Mouse (Mus musculus) hindbrain, embryonic 11.5 days (tissue): Measurements from ENCODE around the gene Noc4l. TPM values are rescaled to one million over a fixed set of nuclear protein-coding genes. Genes with fewer than 3 reads are reported as not detected.

Experiments used
- ATAC-seq: fragments of 200-750 bp; cut with Nextera tagmentation; 2 replicates; pipeline ENCODE4 v1.8.0; 2017; ENCODE audit warnings: mild to moderate bottlenecking, moderate TSS enrichment, moderate library complexity; ENCODE audit not compliant: low FRiP score
- DNase-seq: peaks from one replicate; pipeline ENCODE4 v3.0.0-alpha.2; 2015; ENCODE audit warnings: low spot score
- H3K27ac ChIP-seq: fragments of 300-500 bp; sonication (generic); 2 replicates; pipeline ENCODE4 v1.5.1; 2014; ENCODE audit warnings: mild to moderate bottlenecking, low read depth, low read length
- H3K27me3 ChIP-seq: fragments of 300-500 bp; sonication (generic); 2 replicates; pipeline ENCODE4 v1.6.1; 2014; ENCODE audit warnings: mild to moderate bottlenecking, low read length, moderate library complexity, mixed read lengths; ENCODE audit not compliant: control insufficient read depth, insufficient read depth
- H3K36me3 ChIP-seq: fragments of 300-500 bp; sonication (generic); 2 replicates; pipeline ENCODE4 v1.6.1; 2014; ENCODE audit warnings: mild to moderate bottlenecking, low read length, moderate library complexity, mixed read lengths; ENCODE audit not compliant: control insufficient read depth, insufficient read depth
- H3K4me1 ChIP-seq: fragments of 300-500 bp; sonication (generic); replicated peaks from 2 replicates; pipeline ENCODE4 v1.6.1; 2014; ENCODE audit warnings: low read length, mixed read lengths; ENCODE audit not compliant: control insufficient read depth, insufficient read depth
- H3K4me2 ChIP-seq: fragments of 300-500 bp; sonication (generic); replicated peaks from 2 replicates; pipeline ENCODE4 v1.6.1; 2014; ENCODE audit warnings: mild to moderate bottlenecking, low read depth, low read length
- H3K4me3 ChIP-seq: fragments of 300-500 bp; sonication (generic); 2 replicates; pipeline ENCODE4 v1.5.1; 2014; ENCODE audit warnings: low read depth, low read length
- H3K9ac ChIP-seq: fragments of 300-500 bp; sonication (generic); 2 replicates; pipeline ENCODE4 v1.6.1; 2014; ENCODE audit warnings: low read depth, low read length
- H3K9me3 ChIP-seq: fragments of 300-500 bp; sonication (generic); 2 replicates; pipeline ENCODE4 v1.6.1; 2016; ENCODE audit warnings: low read length; ENCODE audit not compliant: control insufficient read depth
- WGBS: fragments of 180-500 bp; shearing (Covaris S2); extraction: QIAGEN DNeasy Blood & Tissue Kit; methylation state at CpG from one replicate; pipeline ENCODE4 v1.1.7; 2014; 5-methylcytosine and 5-hydroxymethylcytosine counted together
- polyA plus RNA-seq: library from polyadenylated mRNA; unstranded; fragments of >200 nt; fragmentation: Nextera tagmentation; extraction: Ambion mirVana; gene quantifications from 2 replicates; pipeline ENCODE4 v1.2.1, GENCODE M21; 2014

Gene Noc4l
- polyA plus RNA-seq, 1 experiment from 2014 or later: 48.2 TPM

DNA sequence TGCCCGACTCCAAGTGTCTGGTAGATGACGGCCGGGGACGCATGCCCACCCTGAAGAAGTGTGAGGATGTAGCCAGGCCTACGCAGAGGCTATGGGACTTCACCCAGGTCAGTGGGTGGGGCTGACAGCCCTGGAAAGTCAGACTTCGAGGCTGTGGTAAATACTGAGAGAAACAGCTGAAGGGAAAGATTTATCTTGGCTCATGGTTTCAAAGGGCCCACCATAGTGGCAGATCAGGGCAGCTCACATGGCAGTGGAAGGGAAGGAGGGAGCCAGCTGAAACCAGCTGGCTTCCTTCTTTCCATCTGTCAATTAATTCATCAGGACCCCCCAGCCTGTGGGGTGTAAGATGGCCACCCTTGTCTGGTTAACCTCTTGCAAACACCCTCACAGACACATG lies 34.0 kb downstream of the Noc4l start:
- no peak overlapping the region for H3K9ac ChIP-seq
- DNase-seq (no peak), ATAC-seq (no peak)
- 84% methylated on average over 6 of the region's 6 CpGs for WGBS
- no peak overlapping the region for H3K4me3 ChIP-seq
- H3K9me3 ChIP-seq: no peaks in the 10 kb centered on the region
- H3K36me3 ChIP-seq: no peaks in the 10 kb centered on the region
- H3K27me3 ChIP-seq: no peaks in the 10 kb centered on the region
- no peak overlapping the region for H3K27ac ChIP-seq
- H3K4me1 ChIP-seq: no peaks in the 10 kb centered on the region
- no peak overlapping the region for H3K4me2 ChIP-seq

DNA sequence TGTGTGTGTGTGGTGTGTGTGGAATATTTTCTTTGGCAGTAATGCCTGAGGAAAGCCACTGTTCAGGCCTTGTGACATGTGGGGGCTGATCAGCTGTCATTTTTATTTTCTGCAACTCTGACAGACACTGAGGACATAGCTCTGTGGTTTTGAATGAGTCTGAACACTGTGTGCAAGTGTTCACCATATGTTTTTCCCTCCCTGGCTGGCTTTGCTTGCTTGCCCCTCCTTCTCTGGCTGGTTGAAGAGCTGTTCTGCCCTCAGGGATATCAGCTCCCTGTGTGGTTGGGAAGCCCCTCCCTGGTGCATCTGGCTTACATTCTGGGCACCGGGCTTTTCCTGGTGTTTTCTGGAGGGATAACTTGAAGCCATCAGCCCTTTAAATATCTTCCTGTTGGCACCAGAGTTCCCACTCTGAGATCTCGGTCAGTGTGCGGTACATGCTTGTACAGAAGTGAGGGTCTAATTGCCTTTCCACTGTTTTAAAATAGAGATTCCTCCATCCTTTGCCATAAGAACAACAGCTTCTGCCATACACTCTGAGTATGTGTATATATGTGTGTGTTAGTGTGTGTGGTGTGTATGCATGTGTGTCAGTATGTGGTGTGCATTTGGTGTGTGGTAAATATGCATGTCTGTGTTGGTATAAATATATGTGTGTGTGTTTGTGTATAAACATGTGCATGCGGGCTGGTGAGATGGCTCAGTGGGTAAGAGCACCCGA lies 41.6 kb downstream of the Noc4l start:
- H3K4me1 ChIP-seq: no peaks in the 10 kb centered on the region

GRCm38 (mm10) chr5:110610484-110610883 lies 42.7 kb downstream of the Noc4l start:
- Histone ChIP-seq H3K27me3 (no peaks in the 10 kb centered on the region), H3K4me1 (no peaks in the 10 kb centered on the region), H3K36me3 (no peaks in the 10 kb centered on the region), H3K4me2 (no peak overlapping the region), H3K4me3 (no peak overlapping the region), H3K27ac (no peak overlapping the region), H3K9me3 (no peaks in the 10 kb centered on the region), H3K9ac (no peak overlapping the region)
- 90% methylated on average over 7 of the region's 7 CpGs for WGBS
- ATAC-seq: no peak
- no peak for DNase-seq

More for the DNA sequence above, 41.6 kb downstream of the Noc4l start:
- no peak for ATAC-seq
- Histone ChIP-seq H3K27me3 (no peaks in the 10 kb centered on the region), H3K27ac (no peak overlapping the region), H3K4me2 (no peak overlapping the region), H3K9me3 (no peaks in the 10 kb centered on the region), H3K9ac (no peak overlapping the region), H3K4me3 (no peak overlapping the region), H3K36me3 (no peaks in the 10 kb centered on the region)
- DNase-seq: no peak
- WGBS: 70% methylated on average over 5 of the region's 5 CpGs

DNA sequence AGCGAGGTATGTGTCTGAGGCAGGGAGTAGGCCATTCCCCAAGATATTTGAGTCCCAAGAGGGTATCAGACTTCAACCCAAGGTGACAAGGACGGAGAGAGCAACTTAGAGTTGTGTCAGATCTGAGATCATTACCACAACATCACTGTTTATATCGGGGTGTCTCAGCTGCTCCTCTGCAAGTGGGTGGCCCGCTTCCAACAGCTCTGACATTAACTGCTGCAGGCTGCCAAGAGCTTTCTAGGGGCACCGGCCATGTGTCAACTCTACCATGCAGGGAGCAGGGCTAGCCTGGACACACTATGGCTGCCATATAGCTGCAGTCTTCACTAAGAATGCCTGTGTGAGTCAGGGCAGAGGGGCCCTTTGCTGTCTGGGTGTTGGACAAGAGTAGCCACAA lies 43.3 kb downstream of the Noc4l start:
- 75% methylated on average over 5 of the region's 5 CpGs for WGBS
- no peaks in the 10 kb centered on the region for H3K4me1 ChIP-seq
- no peaks in the 10 kb centered on the region for H3K27me3 ChIP-seq
- no peak overlapping the region for H3K27ac ChIP-seq
- H3K9me3 ChIP-seq: no peaks in the 10 kb centered on the region
- no peak overlapping the region for H3K4me2 ChIP-seq
- ATAC-seq: no peak
- no peak overlapping the region for H3K4me3 ChIP-seq
- H3K9ac ChIP-seq: no peak overlapping the region
- no peaks in the 10 kb centered on the region for H3K36me3 ChIP-seq
- DNase-seq: no peak

GRCm38 (mm10) chr5:110609425-110609824 lies 43.8 kb downstream of the Noc4l start:
- Histone ChIP-seq H3K27ac (no peak overlapping the region), H3K9ac (no peak overlapping the region), H3K9me3 (no peaks in the 10 kb centered on the region), H3K36me3 (no peaks in the 10 kb centered on the region), H3K4me3 (no peak overlapping the region), H3K4me2 (no peak overlapping the region), H3K27me3 (no peaks in the 10 kb centered on the region), H3K4me1 (no peaks in the 10 kb centered on the region)
- ATAC-seq (no peak), DNase-seq (no peak)
- WGBS: 83% methylated on average over 3 of the region's 3 CpGs

DNA sequence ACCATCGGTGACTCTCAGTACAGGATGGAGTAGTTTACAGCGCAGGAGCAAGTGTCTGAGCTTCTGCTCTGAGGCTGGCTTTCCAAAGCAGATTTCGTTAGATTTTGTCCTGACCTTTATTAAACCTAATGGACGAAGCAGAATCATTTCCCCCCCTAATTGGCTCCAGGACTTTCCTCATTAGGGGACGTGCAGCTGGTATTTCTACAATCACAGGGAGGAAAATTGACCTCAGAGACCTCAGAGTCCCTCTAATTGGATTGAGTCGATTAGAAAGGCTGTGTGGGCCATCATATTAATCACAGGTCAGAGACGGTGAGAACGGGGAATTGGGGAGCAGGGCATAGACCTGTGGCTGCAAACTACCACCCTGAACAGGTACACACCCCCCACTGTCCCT lies 44.3 kb downstream of the Noc4l start:
- no peak for ATAC-seq
- no peak for DNase-seq
- H3K27ac ChIP-seq: no peak overlapping the region
- H3K4me1 ChIP-seq: no peaks in the 10 kb centered on the region
- no peaks in the 10 kb centered on the region for H3K36me3 ChIP-seq
- WGBS: 71% methylated on average over 8 of the region's 8 CpGs
- H3K4me2 ChIP-seq: no peak overlapping the region
- H3K4me3 ChIP-seq: no peak overlapping the region
- H3K9ac ChIP-seq: no peak overlapping the region
- no peaks in the 10 kb centered on the region for H3K27me3 ChIP-seq
- no peaks in the 10 kb centered on the region for H3K9me3 ChIP-seq

GRCm38 (mm10) chr5:110608336-110608735 lies 44.9 kb downstream of the Noc4l start:
- no peak overlapping the region for H3K4me3 ChIP-seq
- H3K27me3 ChIP-seq: no peaks in the 10 kb centered on the region
- H3K9me3 ChIP-seq: no peaks in the 10 kb centered on the region
- no peak for DNase-seq
- H3K9ac ChIP-seq: no peak overlapping the region
- H3K4me2 ChIP-seq: no peak overlapping the region
- no peak for ATAC-seq
- no peaks in the 10 kb centered on the region for H3K36me3 ChIP-seq
- no peak overlapping the region for H3K27ac ChIP-seq
- H3K4me1 ChIP-seq: no peaks in the 10 kb centered on the region
- 88% methylated on average over 6 of the region's 6 CpGs for WGBS

GRCm38 (mm10) chr5:110607767-110608166 lies 45.5 kb downstream of the Noc4l start:
- DNase-seq (no peak), ATAC-seq (no peak)
- no peak overlapping the region for H3K9ac ChIP-seq
- no peak overlapping the region for H3K4me3 ChIP-seq
- no peaks in the 10 kb centered on the region for H3K4me1 ChIP-seq
- H3K36me3 ChIP-seq: no peaks in the 10 kb centered on the region
- H3K27me3 ChIP-seq: no peaks in the 10 kb centered on the region
- H3K27ac ChIP-seq: no peak overlapping the region
- WGBS: 77% methylated on average over 3 of the region's 3 CpGs
- H3K9me3 ChIP-seq: no peaks in the 10 kb centered on the region
- H3K4me2 ChIP-seq: no peak overlapping the region

DNA sequence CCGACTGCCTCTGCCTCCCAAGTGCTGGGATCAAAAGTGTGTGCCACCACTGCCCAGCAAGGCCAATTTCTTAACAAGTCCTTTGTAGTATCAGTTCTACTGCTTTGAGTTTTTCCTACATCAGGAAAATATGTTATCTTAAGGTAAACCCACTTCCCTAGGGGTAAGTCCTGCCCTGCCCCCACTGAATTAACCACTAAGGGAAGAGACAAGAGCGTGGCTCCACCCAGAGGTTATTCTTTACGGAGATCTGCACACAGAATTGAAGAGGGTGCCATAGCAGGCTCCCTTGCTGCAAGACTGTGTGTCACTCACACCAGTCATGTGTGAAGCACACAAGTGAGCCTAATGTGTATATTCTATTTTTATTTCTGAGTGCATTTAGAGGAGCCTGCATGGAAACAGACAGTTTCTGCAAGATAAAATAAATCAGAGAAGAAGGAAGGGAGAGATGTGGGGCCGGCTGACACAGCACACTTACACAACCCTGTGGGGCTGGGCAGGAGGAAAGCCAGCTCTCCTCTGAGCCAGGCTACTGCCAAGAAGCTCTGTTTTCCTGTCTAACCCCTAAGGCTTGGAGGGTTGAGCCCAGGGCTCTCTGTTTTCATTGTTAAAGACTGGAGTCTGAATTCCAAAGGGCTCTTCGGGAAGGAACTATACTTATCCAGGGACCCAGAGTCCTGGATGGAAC lies 47.5 kb downstream of the Noc4l start:
- H3K27me3 ChIP-seq: no peaks in the 10 kb centered on the region
- H3K9me3 ChIP-seq: no peaks in the 10 kb centered on the region
- H3K27ac ChIP-seq: no peak overlapping the region
- no peak for DNase-seq
- no peak overlapping the region for H3K9ac ChIP-seq
- WGBS: 64% methylated on average over 5 of the region's 5 CpGs
- no peak for ATAC-seq
- no peaks in the 10 kb centered on the region for H3K4me1 ChIP-seq
- no peak overlapping the region for H3K4me3 ChIP-seq
- no peaks in the 10 kb centered on the region for H3K36me3 ChIP-seq
- no peak overlapping the region for H3K4me2 ChIP-seq
